Mouse (Mus musculus): ENCODE results near the gene Tle1.

Tle1 gene

GRCm38 (mm10) chr4:72200559-72201409 is at the start of gene Tle1:
Tle1 (minus strand) TSS chr4:72200919.
- DNase-seq (ENCODE audit: low read depth, low spot score): peak; percentile 90

- DNase-seq (ENCODE audit: low read depth, low spot score): no peak
These were observed 33.0 kb upstream of the Tle1 start for GRCm38 (mm10) chr4:72233584-72234219.

DNA sequence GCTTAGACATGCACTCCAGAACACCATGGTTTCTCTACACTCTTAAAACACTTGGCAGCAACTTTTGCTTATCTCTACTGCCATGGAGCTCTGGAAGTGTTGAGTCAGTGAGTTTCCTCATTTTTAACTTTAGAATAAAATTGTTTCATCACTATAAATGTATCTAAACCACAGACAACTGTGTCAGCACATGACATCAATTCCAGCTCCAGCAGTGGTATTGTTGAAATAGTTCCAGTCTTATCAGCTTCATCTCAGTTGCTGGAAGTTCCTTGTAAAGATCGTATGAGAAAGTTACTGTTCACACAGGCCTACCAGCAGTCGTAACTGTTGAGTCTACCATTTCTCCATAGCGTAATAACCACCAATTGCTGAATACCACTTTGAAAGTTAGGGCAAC is 31.5 kb upstream of the Tle1 start:
- no peak for DNase-seq (ENCODE audit: low read depth, low spot score)

- no peak for DNase-seq (ENCODE audit: low read depth, low spot score)
These were observed 30.1 kb upstream of the Tle1 start for GRCm38 (mm10) chr4:72230832-72231231.

DNA sequence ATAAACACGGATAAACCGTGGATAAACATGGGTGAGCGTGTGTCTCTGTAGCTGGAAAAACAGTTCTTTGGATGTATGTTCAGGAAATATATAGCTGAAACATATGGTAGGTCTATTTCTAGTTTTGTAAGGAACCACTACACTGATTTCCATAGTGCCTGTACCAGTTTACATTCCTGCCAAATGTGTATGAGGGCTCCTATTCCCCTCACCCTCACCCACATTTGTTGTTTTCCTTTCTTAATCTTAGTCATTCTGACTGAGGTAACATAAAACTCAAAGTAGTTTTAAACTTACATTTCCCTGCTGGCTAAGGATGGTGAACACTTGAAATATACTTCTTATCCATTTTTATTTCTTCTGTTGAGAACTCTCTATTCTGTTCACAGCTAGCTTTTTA is 20.9 kb upstream of the Tle1 start:
- no peak for DNase-seq (ENCODE audit: low read depth, low spot score)

- DNase-seq (ENCODE audit: low read depth, low spot score): no peak
These were observed 3.8 kb upstream of the Tle1 start for GRCm38 (mm10) chr4:72204420-72205045.

DNA sequence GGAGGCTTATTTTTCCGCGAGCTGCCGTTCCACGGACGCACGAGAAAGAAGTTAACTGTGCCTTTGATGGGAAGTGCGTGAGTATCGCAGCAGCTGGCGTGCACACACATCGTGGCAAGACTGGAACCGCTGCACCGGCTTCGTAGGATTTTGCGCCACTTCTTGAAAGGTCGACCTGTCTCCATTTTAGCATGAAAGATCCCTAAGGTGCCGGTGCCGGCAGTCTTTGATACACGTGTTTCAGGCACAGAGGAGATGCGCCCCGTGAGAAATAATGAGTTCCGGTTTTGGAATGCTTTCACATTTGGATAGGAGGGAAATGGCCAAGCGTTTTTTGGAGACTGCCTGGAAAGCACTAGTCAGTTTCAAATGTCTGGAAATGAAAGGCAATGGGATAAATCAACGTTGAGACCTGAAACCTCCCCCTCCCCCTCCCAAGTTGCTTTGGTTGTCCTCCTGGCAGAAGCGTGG is 837 bp upstream of the Tle1 start:
- no peak for DNase-seq (ENCODE audit: low read depth, low spot score)

DNA sequence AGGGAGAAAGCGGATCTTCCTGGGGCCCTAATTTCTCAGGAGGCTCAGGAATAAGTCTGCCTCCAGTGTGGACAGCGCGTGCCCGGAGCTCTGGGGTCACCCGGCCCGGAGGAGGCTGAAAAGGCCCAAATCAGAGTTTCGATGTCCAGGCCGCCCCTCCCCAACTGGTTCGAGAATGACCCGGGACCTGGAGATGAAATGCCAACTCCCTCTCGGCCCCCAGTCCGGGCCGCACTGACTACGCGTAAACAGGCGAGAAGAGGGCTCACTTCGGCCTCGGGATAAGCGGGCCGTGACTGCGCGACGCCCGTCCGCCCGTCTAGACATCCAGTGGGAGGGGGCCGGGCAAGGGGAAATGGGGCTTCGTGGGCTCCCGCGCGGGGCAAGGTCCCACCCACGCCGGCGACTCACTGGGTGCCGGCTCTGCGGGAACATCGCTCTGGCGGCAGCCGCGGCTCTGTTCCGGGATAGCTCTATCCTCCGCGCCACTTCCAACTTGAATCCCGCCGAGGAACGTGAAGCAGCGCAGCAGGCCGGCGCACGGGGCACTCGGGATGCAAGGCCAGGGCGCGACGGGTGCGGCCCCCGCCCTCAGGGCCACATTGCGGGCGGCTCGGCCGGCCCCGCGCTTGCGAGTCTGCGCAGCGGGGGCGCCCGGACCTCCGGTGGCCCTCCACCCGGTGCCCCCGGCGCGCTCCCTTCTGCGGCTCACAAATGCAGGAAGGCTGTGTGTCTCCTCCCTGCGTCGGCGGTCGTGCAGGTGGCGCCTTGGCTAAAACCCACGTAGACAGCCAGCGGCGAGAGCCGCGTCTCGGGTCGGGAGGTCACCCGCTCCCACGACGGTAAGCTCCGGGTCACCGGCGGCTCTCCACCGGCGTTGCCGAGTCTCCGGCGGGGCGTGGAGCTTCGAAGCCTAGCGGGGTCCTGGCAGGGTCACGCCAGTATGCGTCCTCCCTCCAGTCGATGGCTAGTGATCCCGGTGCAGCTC is 854 bp downstream of the Tle1 start:
- peak; percentile 21 for DNase-seq (ENCODE audit: low read depth, low spot score)

- DNase-seq (ENCODE audit: low read depth, low spot score): peak; percentile 26
These were observed 1.8 kb downstream of the Tle1 start for GRCm38 (mm10) chr4:72198877-72199411.

GRCm38 (mm10) chr4:72197888-72198605 is 2.7 kb downstream of the Tle1 start:
- DNase-seq (ENCODE audit: low read depth, low spot score): no peak

DNA sequence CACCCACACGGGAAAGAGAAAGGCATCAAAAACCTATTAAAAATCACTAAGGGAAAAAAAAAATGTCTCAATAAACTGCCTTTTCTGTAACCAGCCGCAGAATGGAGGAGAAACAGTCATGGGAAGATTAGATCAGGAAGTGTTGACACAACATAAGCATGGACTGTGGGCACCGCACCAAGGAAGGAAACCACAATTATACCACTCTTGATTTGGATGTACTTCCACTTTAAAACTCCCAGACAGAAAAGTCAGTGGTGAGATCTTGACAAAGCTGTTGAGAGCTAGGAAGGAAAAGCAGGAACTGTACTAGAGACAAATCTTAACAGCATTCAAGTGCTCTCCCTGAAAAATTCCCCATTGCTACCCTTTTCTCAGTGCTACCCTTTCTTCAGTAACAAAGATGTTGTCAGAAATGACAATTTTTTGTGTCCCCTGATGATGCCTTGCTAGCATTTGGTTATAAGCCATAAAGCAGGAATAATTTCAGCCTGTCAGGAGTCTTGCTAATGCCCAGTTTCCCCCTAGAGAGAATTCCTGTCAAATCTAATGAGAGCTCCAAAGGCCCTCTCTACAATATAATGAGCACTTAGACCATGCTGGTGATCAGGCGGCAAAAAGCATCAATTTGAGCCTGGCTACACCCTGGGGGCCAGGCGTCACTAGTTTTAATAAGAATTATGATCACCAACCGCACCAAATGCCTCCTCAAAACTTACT is 5.4 kb downstream of the Tle1 start:
- DNase-seq (ENCODE audit: low read depth, low spot score): no peak

GRCm38 (mm10) chr4:72193276-72193675 is 7.4 kb downstream of the Tle1 start:
- DNase-seq (ENCODE audit: low read depth, low spot score): no peak

- no peak for DNase-seq (ENCODE audit: low read depth, low spot score)
These were observed 16.2 kb downstream of the Tle1 start for GRCm38 (mm10) chr4:72184476-72184875.

DNA sequence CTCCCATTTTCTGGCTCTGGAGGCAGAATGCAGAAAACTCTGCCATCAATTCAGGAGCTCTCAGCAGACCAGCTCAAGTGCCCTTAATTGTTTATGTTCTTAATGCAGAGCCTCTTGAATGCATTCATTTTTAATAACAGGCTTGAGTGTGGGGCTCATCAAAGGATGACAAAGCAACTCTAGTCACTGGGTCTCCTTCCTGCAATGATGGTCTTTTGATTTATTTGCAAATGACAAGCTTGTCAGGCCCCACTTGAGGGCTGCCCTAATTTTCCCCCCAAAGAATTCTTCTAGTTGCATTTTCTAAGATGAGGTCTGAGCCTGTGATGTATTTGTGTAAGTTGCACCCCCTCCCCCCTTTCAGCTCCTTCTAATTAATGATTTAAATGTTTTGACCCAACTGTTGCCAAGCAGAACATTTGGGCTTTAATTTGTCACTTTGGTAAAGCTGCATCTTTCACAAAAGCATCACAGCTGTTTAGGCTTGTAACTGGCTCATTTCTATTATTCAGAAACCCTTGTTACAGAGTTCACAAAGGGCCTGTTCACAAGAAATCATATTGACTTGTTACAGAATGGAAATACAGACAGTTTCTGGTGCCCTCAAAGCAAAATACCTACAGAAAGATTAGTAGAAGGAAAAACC is 18.3 kb downstream of the Tle1 start:
- DNase-seq (ENCODE audit: low read depth, low spot score): no peak

GRCm38 (mm10) chr4:72175943-72176342 is 24.8 kb downstream of the Tle1 start:
- no peak for DNase-seq (ENCODE audit: low read depth, low spot score)

- no peak for DNase-seq (ENCODE audit: low read depth, low spot score)
These were observed 32.5 kb downstream of the Tle1 start for GRCm38 (mm10) chr4:72168267-72168666.

DNA sequence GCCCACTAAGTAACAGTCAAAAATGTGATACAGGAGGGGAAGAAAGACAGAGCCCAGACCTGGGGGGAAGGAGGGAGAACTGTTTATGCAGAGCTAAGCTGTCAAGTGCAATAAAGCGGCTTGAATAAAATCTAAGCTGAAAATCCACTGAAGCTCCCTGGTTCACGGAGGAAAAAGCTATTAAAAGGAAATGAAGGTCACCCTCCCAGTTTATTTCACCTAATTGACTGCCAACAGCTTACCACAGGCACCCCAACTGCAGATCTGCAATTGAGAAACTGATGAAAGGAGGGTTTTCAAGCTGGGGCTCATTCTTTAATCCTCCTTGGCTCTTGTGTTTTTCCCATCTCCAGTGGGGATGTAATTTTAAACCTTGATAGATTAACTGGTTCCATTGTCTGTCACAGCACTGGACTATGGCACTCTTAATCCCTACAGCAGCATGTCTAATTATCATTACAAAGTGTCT is 32.9 kb downstream of the Tle1 start:
- DNase-seq (ENCODE audit: low read depth, low spot score): no peak

DNA sequence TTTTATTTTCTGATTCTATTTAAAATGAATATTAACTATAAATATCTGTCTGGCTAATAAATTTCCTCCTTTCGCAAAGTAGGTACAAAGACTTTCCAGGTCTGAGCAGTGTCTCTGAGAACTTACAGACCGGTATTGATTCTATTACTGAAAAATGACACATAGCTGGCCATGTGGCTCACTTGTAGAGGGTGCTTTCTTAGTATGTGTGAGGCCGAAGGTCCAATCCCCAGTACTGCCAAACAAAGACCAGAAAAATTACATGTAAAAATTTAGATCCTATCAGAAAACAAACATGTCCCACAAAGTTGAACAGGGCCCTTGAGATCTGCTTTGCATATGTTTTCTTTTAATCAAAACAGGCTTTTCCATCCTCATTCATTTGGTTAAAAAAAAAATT is 33.5 kb downstream of the Tle1 start:
- DNase-seq (ENCODE audit: low read depth, low spot score): no peak

DNA sequence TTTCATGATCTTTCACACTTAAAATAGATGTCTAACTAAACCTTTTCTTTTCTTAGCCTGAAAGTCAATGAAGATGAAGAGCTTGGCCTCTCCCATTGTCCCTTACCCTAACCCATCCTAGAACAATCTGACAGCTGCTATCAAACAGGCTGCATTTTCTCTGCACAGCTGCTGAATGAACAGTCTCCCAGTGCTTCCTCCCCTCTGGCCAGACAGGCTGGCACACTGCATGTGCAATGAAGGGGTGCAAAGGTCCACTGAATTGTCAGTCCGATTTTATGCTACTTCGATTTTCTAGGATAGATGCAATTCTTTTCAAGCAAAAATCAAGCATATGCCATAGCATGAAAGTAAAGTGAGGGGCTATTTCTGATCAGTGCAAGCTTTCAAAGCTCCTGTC is 34.2 kb downstream of the Tle1 start:
- no peak for DNase-seq (ENCODE audit: low read depth, low spot score)
